Mouse (Mus musculus) hindlimb bud, embryonic 11.5 days (tissue): ENCODE measurements at regions not wholly inside any gene's neighbourhood (a gene's known extent, or its start where the extent isn't known, plus 50 kb on each side); places are given as distances from the start of the nearest gene placed in this dataset.

Experiments used
- DNase-seq: peaks from one replicate; pipeline ENCODE4 v3.0.0-alpha.2; 2012; ENCODE audit warnings: low read depth, low spot score; ENCODE audit errors: extremely low spot score

GRCm38 (mm10) chr13:28658652-28659051 lies 294.9 kb downstream of the Sox4 start:
- no peak for DNase-seq

DNA sequence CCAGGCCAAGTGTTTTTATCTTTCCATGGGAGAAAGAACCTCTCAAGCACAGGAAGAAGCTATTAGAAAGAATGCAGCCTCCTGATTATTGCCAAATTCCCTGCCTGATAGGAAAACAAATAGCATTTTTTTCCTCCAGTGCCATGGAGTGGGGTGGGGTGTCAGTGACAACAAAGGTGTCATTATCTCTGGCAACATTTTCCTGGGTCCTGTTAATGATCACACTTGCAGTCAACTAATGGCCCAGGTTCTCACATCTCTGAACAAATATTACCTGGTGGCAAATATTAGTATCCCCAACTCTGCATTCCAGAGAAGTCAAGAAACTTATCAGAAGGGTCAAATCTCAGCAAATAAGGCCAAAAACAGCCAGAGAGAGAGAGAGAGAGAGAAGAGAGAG lies 298.6 kb downstream of the Sox4 start:
- DNase-seq: no peak

DNA sequence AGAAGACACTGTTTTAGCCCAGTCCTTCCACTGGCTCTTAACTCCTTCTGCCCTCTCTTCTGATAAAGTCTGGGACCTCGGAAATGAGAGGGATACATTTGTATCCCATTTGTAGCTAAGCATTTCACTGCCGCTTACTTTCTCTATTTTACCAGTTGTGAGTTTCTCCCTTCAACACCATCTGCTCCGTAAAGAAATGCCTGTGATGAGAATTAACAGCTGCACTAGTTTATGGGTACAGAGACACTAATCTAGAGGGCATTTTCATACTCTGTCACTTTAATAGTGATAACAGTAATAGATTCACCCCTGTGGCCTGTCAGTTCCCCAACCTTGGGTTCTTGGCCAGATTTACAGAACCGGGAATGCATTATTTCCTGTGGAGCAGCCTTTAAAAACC lies 300.2 kb downstream of the Sox4 start:
- DNase-seq: no peak

- DNase-seq: no peak
These were observed 301.7 kb downstream of the Sox4 start for GRCm38 (mm10) chr13:28651810-28652209.

DNA sequence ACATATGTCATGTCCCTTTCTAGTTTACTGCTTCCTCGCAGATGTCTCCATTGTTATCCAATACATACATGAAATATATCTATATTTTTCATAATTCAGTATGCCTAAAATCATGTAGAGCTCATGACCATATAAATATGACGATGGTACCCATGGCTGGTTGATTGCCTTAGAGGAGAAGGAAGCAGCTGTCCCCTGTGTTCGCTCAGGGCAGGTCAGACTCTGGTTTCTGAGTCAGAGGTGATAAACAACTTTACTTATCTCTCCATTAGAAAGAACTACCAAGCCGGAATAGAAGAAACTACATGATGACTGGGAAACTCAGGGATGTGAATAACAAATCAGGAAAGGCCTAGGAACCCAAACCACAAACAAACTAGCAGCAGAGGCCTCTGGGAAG lies 307.6 kb downstream of the Sox4 start:
- DNase-seq: no peak

DNA sequence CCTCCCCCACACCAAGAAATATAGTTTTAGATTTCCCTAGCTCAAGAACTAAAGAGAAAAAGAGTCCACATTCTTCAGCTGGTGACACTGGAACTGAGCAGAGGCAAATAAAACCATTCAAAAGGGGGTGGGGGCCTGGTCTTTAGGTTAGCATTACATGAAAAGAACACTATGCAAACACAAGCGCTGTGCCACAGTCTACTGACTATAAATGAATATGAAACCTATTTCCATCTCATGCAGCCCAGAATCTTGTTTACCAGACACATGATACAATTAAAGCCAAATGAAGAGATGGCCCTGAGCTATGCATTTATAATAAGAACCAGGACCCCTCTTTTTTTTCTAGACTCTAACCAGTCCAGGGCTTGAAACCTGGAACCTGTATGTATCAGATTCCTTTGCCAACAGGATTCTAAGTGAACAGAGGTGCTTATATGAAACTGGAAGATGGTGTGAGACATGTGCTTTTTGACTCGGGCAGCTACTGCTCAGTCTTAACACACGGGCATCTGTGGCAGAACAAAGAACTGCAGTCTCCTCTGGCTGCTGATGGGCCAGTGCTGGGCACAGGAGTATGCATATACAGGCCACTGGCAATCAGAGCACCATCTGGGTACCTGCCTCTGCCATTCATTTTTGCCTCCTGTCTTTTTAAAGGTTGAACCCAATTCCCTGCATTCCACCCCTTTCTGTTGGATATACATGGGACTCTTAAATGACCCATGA lies 308.5 kb downstream of the Sox4 start:
- no peak for DNase-seq

- no peak for DNase-seq
These were observed 312.7 kb downstream of the Sox4 start for GRCm38 (mm10) chr13:28640826-28641225.

GRCm38 (mm10) chr13:28635230-28635950 lies 318.1 kb downstream of the Sox4 start:
- DNase-seq: peak; percentile 46

DNA sequence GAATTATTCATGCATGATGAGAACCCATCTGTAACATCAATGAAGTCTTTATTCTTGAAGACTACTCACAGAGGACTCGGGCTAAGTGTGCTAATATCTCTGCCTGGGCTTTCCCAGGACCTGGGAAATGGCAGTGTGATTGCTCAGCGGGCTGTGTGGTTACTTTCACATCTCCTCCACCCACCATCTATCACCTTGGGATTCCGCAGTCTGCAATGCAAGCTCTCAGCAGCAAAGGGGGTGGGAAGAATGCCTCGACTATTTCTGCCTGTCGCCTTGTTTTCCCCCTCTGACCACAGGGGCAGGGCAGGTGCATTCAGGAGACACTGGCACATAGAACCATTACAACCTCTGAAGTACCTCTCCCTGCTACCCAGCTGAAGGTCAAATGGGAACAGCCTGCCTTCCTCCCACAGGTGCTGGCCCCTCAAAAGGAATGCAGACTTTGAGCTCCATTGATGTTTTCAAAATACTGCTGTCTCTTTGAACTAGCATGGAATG lies 319.9 kb downstream of the Sox4 start:
- no peak for DNase-seq

DNA sequence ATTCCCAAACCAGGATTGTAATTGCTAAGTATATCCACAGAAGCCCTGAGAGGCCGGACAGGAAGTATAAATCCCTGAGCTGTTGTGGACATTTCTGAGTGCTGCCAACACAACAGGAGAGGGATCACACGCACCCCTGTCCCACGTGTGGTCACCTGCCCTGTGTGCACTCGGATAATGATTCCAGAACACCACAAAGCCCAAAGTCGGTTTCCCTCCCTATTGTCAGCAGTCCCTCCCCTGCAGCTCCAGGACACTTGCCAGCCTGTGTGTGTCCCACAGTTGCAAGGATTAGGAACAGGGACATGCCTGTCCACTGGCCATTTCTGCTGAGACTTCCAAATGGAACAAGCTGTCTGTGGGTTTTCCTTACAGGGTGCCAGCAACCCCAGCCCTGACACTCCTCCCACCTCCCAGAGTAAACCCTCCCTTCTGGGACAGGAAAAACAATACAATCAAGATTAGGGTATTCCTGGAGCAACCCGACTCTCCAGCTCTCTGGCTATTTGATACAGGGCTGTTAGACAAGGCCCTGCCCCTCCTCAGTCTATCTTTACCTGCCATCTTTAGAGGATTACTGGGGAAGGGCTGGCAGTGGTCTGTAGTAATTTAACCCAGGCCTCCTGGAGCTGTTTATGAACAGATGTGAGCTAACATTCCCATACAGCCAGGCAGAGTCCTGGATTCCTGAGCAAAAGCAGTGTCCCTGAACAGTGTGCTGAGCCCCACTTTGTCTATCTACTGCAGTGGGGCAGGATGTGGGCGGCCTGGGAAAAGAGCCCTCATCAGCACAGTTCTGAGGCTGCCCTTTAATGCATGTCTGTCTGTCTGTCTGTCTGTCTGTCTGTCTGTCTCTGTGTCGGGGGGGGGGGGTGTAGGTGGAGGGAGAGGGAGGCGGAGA lies 323.8 kb downstream of the Sox4 start:
- peak; percentile 62 for DNase-seq

DNA sequence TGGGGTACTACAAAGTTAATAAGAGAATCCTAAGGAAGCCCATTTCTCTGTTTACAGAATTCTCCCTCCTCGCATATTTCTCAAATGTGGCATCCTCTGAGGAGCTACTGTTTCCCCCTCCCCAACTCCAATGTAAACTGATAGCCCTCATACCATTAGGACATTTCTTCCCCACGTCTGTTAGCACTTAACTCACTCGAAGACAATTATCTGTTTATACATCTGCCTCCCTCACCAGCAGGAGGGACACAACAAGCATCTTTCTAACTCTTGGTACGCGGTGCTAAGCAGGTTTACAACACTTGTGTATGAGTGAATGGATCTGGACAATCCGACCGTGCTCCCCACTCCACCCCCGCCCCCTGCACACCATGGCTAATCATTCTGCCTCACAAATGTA lies 324.8 kb downstream of the Sox4 start:
- DNase-seq: no peak

DNA sequence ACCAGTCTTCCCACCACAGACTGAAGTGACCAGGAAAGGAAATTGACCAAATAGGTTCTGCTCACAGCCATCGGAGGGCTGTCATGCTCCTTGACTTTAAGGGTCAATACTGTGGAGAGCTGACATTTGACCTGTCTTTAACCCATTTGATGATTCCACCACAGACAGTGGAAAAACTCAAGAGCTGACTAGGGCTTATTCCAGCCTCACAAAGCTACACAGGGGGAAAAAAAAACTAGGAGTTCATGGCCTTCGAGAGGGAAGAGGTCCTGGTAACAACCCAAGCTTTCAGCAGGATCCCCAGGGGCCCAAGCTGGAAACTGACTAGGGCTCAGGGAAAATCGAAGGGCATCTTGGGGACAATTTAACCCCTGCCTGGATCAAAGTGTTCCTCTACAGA lies 334.6 kb downstream of the Sox4 start:
- DNase-seq: no peak

DNA sequence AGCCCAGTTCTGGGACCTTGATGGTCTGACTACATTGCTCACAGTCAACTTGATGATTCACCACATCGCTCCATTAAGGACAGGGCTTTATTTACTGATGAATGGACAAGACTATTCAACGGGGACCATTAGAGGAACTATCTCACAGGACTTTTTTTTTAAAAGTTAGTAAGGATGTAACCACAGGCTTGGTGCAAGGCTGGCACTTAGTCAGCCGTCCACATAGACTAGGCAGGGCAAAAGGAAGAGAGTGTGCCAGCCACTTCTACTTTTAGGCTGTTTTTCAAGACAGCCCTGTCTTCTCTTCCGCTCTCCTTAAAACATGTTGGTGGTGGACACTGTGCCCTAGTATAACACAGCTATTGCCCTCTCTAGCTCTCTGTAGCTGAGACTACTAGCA lies 336.0 kb downstream of the Sox4 start:
- DNase-seq: no peak

DNA sequence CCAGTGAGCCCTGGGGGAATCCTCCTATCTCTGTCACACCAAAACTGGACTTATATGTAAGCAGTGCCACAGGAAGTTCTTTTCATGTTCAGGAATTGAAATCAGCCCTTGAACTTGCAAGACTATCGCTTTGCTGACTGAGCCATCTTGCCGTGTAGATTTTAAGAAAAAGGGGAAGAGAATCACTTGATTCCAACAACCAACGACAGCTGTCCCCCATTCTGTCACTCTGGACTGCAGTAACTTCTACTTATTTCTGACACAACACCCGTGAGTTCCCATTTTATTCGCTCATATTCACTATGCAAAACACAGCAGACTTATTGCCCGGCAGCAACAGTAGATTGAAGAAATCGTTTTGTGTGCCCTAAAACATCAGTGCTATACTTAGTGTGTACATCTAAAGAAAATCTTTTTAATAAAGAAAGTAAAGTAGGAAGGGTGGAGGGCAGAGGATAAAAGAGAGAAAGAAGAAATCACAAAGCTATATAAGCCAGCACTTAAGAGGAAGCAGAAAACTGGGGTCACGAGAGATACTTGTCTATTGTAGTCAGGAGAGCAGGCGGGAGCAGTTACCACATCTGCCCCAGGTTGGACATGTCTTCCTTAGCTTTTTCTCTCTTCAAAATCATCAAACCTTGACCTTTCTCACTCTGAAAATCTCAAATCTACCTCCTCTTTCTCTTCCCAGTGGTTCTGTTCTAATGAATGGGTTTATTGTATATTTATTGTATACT lies 336.7 kb downstream of the Sox4 start:
- DNase-seq: no peak

- DNase-seq: no peak
These were observed 345.9 kb downstream of the Sox4 start for GRCm38 (mm10) chr13:28607551-28608114.

DNA sequence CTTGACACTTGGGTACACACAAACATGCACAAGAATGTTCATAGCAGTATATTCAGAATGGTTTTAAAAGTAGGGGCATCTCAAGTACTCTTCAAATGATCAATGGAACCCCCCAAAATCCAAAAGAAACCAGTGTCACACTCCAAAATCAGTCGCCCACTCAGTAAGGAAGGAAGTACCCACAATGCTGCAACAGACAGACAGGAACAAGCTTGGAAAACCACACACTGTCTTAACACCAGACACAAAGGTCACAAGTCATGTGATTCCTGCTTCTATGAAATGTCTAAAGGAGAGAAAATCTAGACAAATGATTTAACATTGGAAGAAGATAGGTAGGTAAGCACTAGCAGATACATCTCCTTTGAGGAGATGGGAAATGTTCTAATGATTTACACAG lies 346.9 kb downstream of the Sox4 start:
- no peak for DNase-seq

GRCm38 (mm10) chr13:28605833-28606232 lies 347.7 kb downstream of the Sox4 start:
- no peak for DNase-seq

DNA sequence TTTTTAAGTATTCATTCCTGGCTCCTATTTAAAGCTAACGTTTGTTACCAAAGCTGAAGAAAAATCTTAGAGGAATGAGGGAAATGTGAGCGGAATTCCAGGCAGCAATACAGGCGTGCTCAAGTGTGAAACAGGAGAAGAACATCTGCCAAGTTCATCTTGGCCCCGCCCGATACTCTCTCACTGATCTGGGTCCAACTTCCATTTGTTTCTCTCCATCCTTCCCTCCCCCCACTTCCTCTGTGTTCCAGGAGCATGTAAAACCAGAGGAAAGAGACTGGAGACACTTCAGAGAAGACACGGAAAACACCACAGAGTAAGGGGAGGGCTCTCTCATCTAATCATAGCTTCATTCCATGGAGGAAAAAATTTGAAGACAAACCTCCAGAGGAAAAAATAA lies 346.7 kb downstream of the Gm11361 start:
- no peak for DNase-seq

DNA sequence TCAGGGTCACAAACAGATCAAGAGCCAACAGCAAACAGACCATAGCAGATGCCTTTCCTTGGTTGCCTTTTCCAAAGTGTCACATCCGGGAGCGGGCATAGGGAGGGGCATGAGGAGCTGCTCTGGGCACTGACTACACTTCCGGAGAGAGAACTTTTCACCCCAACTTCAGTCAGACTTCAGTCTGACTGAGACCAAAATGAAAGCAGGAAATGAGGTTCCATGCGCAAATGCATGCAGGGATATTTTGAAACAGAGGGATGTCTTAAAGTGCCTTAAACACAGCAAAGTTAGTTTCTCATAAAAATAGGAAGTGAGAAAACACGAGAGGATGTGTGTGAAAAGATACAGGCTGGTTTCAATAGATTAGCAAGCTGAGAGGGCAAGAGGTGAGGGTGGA lies 343.5 kb downstream of the Gm11361 start:
- no peak for DNase-seq

GRCm38 (mm10) chr13:28596367-28596766 lies 339.0 kb downstream of the Gm11361 start:
- DNase-seq: no peak
